Comparison of ENCODE assay signal across 8 mouse cellular contexts in genomic region chr6:122308505-122309393, GRCm38 (mm10). TPM values are rescaled to one million over a fixed set of nuclear protein-coding genes. Genes with fewer than 3 reads are reported as not detected.
DNase-seq lines count a peak whose midpoint lies in the region; ATAC-seq and TF ChIP-seq lines count a peak whose summit lies in the region.

Gene M6pr, plus strand, starts transcription at chr6:122308720.

- H3K9me3 ChIP-seq in erythroblast, embryonic 14.5 days (ENCODE audit: control insufficient read depth, low read length): no peaks in the 10 kb centered on the region
- H3K9me3 ChIP-seq in heart, embryonic 11.5 days (replicated peaks; ENCODE audit: control insufficient read depth, low read length): no peaks in the 10 kb centered on the region
- no peaks in the 10 kb centered on the region for H3K9me3 ChIP-seq in kidney, embryonic 16.5 days (ENCODE audit: low read length)

- peaks cover 31% of the 10 kb centered on the region for H3K79me3 ChIP-seq in C2C12 (ENCODE audit: low read depth)

- ATAC-seq in heart, embryonic 11.5 days (replicated peaks; ENCODE audit: insufficient number of reproducible peaks, low FRiP score, low TSS enrichment): peak; percentile 98
- ATAC-seq in kidney, embryonic 16.5 days (ENCODE audit: low FRiP score, low TSS enrichment): peak; percentile 100

- H3K27ac ChIP-seq in heart, embryonic 11.5 days (ENCODE audit: low read depth, low read length): peak within 1 kb of the TSS; percentile 77
- H3K27ac ChIP-seq in kidney, embryonic 16.5 days (ENCODE audit: low read length): peak within 1 kb of the TSS; percentile 84
- H3K27ac ChIP-seq in liver, adult 2 months (replicated peaks; ENCODE audit: insufficient read depth, low read depth, low read length): peak within 1 kb of the TSS; percentile 40

- peak within 1 kb of the TSS; percentile 88 for H3K4me2 ChIP-seq in heart, embryonic 11.5 days
- H3K4me2 ChIP-seq in kidney, embryonic 16.5 days (replicated peaks; ENCODE audit: low read depth, low read length): peak within 1 kb of the TSS; percentile 92
- H3K4me2 ChIP-seq in myocyte (ENCODE audit: low read depth): peak within 1 kb of the TSS; percentile 95

- peak within 1 kb of the TSS; percentile 88 for H3K9ac ChIP-seq in heart, embryonic 11.5 days (ENCODE audit: low read depth, low read length)
- H3K9ac ChIP-seq in kidney, embryonic 16.5 days (replicated peaks; ENCODE audit: low read length): peak within 1 kb of the TSS; percentile 85
- H3K9ac ChIP-seq in liver, adult 2 months (ENCODE audit: low read depth, low read length): peak within 1 kb of the TSS; percentile 73

- H3K36me3 ChIP-seq in C2C12 (ENCODE audit: control insufficient read depth, insufficient read depth): peaks cover 30% of the 10 kb centered on the region
- peaks cover 30% of the 10 kb centered on the region for H3K36me3 ChIP-seq in erythroblast, embryonic 14.5 days (ENCODE audit: control insufficient read depth)
- H3K36me3 ChIP-seq in heart, embryonic 11.5 days (ENCODE audit: control insufficient read depth, insufficient read depth, low read length): peaks cover 6% of the 10 kb centered on the region
- H3K36me3 ChIP-seq in kidney, embryonic 16.5 days (ENCODE audit: insufficient read depth, low read length): peaks cover 7% of the 10 kb centered on the region; the same call in 1 of the 2 replicates
- peaks cover 14% of the 10 kb centered on the region; the same call in 1 of the 2 replicates for H3K36me3 ChIP-seq in liver, adult 2 months (ENCODE audit: control insufficient read depth, insufficient read depth, low read length)
- H3K36me3 ChIP-seq in myocyte (ENCODE audit: control insufficient read depth, insufficient read depth): peaks cover 21% of the 10 kb centered on the region
- peaks cover 5% of the 10 kb centered on the region; the same call in 1 of the 2 replicates for H3K36me3 ChIP-seq in splenic B cell, adult 2 months (ENCODE audit: control insufficient read depth, insufficient read depth, low read length, poor library complexity, severe bottlenecking)

- TF ChIP-seq CTCF in C2C12 (IDR thresholded peaks at IDR 0.05; ENCODE audit: control insufficient read depth, insufficient read depth, insufficient read length): peak; percentile 82
- peak; percentile 92 for TF ChIP-seq CTCF in brain, embryonic 14.5 days (IDR thresholded peaks at IDR 0.05; ENCODE audit: borderline replicate concordance, extremely low read depth, insufficient read depth, insufficient read length)
- peak; percentile 89 for TF ChIP-seq CTCF in liver, adult 2 months (IDR thresholded peaks at IDR 0.05; ENCODE audit: low read depth, low read length)

- H3K79me2 ChIP-seq in C2C12 (ENCODE audit: control insufficient read depth, insufficient read depth) (peaks cover 36% of the 10 kb centered on the region), myocyte (ENCODE audit: control insufficient read depth, insufficient read depth) (peaks cover 34% of the 10 kb centered on the region)
- H3K79me2 ChIP-seq in liver, adult 2 months (ENCODE audit: control insufficient read depth, insufficient read depth, low read length): peaks cover 6% of the 10 kb centered on the region; the same call in 1 of the 2 replicates

- peak; percentile 99 for DNase-seq in brain, embryonic 14.5 days (ENCODE audit: low read depth)
- DNase-seq in liver, adult 2 months (ENCODE audit: extremely low read depth, low read depth, low spot score): peak; percentile 99
- peak; percentile 98 for DNase-seq in splenic B cell, adult 2 months (ENCODE audit: low read depth, low spot score)

- H3K4me3 ChIP-seq in C2C12 (ENCODE audit: insufficient read depth, poor library complexity, severe bottlenecking) (peak within 1 kb of the TSS; percentile 96), myocyte (peak within 1 kb of the TSS; percentile 85)
- peak within 1 kb of the TSS; percentile 91 for H3K4me3 ChIP-seq in erythroblast, embryonic 14.5 days (replicated peaks)
- H3K4me3 ChIP-seq in heart, embryonic 11.5 days (ENCODE audit: low read depth, low read length): peak within 1 kb of the TSS; percentile 84
- H3K4me3 ChIP-seq in kidney, embryonic 16.5 days (ENCODE audit: low read length): peak within 1 kb of the TSS; percentile 89
- H3K4me3 ChIP-seq in liver, adult 2 months (ENCODE audit: insufficient read depth, low read depth, low read length): peak within 1 kb of the TSS; percentile 71

- TF ChIP-seq POLR2A in brain, embryonic 14.5 days (IDR thresholded peaks at IDR 0.05; ENCODE audit: borderline replicate concordance, extremely low read depth, insufficient read depth, insufficient read length, poor library complexity, severe bottlenecking): peak; percentile 50; the same call in 1 of the 2 replicates
- peak; percentile 60; the same call in 1 of the 2 replicates for TF ChIP-seq POLR2A in liver, adult 2 months (IDR thresholded peaks at IDR 0.05; ENCODE audit: extremely low read depth, insufficient read depth, low read length)
- peak; percentile 54 for TF ChIP-seq POLR2A in myocyte (IDR thresholded peaks at IDR 0.05; ENCODE audit: insufficient read length, low read depth)

- H3ac ChIP-seq in C2C12 (ENCODE audit: control insufficient read depth, insufficient read length, low read depth): peak within 1 kb of the TSS; percentile 81
- H3ac ChIP-seq in myocyte (ENCODE audit: control insufficient read depth, insufficient read length): peak within 1 kb of the TSS; percentile 90

- H3K4me1 ChIP-seq in erythroblast, embryonic 14.5 days (ENCODE audit: control insufficient read depth): peaks cover 28% of the 10 kb centered on the region
- peaks cover 13% of the 10 kb centered on the region for H3K4me1 ChIP-seq in heart, embryonic 11.5 days (ENCODE audit: control insufficient read depth, insufficient read depth, low read length)
- peaks cover 20% of the 10 kb centered on the region for H3K4me1 ChIP-seq in kidney, embryonic 16.5 days (ENCODE audit: insufficient read depth, low read length)
- peaks cover 8% of the 10 kb centered on the region; the same call in 1 of the 2 replicates for H3K4me1 ChIP-seq in liver, adult 2 months (ENCODE audit: control insufficient read depth, insufficient read depth, low read length)

- H3K27me3 ChIP-seq in C2C12 (ENCODE audit: control insufficient read depth, insufficient read depth, insufficient read length) (no peaks in the 10 kb centered on the region), myocyte (ENCODE audit: control insufficient read depth, insufficient read depth, insufficient read length) (no peaks in the 10 kb centered on the region)
- no peaks in the 10 kb centered on the region for H3K27me3 ChIP-seq in erythroblast, embryonic 14.5 days (ENCODE audit: control insufficient read depth)
- no peaks in the 10 kb centered on the region for H3K27me3 ChIP-seq in heart, embryonic 11.5 days (ENCODE audit: control insufficient read depth, insufficient read depth, low read length)
- H3K27me3 ChIP-seq in kidney, embryonic 16.5 days (ENCODE audit: insufficient read depth, low read length): no peaks in the 10 kb centered on the region
- H3K27me3 ChIP-seq in liver, adult 2 months (ENCODE audit: control insufficient read depth, insufficient read depth, low read length): no peaks in the 10 kb centered on the region
- H3K27me3 ChIP-seq in splenic B cell, adult 2 months (ENCODE audit: control insufficient read depth, insufficient read depth, low read length, poor library complexity, severe bottlenecking): no peaks in the 10 kb centered on the region

- WGBS in heart, embryonic 11.5 days (ENCODE audit: insufficient replicate concordance): under 1% methylated on average over 49 of the region's 49 CpGs
- under 1% methylated on average over 49 of the region's 49 CpGs for WGBS in kidney, embryonic 16.5 days
- under 1% methylated on average over 49 of the region's 49 CpGs for WGBS in liver, adult 2 months

TF ChIP-seq in C2C12, 6 proteins besides CTCF, POLR2A, EP300 and RAD21:
- TF ChIP-seq USF1 (IDR thresholded peaks at IDR 0.05; ENCODE audit: low read depth) (peak; percentile 25), MAX (IDR thresholded peaks at IDR 0.05) (peak; percentile 7), CEBPB (IDR thresholded peaks at IDR 0.05; ENCODE audit: low read depth) (no peak), MYOD1 (IDR thresholded peaks at IDR 0.05; ENCODE audit: control insufficient read depth, insufficient read length, low read depth) (no peak), MYOG (IDR thresholded peaks at IDR 0.05; ENCODE audit: control insufficient read depth, extremely low read depth, insufficient read length) (no peak), FOSL1 (IDR thresholded peaks at IDR 0.05; ENCODE audit: insufficient read depth, low read length, poor library complexity, severe bottlenecking) (no peak)

TF ChIP-seq in myocyte, 11 proteins besides CTCF, POLR2A, EP300 and RAD21:
- TF ChIP-seq USF1 (IDR thresholded peaks at IDR 0.05; ENCODE audit: low read depth) (peak; percentile 30), POLR2AphosphoS2 (IDR thresholded peaks at IDR 0.05; ENCODE audit: insufficient read length, low read depth) (peak; percentile 29), TCF3 (IDR thresholded peaks at IDR 0.05; ENCODE audit: insufficient read length, low read depth) (no peak), MYOG (IDR thresholded peaks at IDR 0.05; ENCODE audit: control insufficient read depth in 1 of 3, insufficient read depth in 1 of 3, insufficient read length in 2 of 3, low read depth in 2 of 3) (peak in 1 of 3 experiments; percentile 47)
TF ChIP-seq in myocyte: peak in this region for 3.

RNA-seq across cellular contexts. Expression of gene M6pr, which starts in this region (rescaled TPM):
- polyA plus RNA-seq in C2C12 (2012; fragmentation: generic; extraction: Trizol) (64.2 TPM), myocyte (2012; fragmentation: generic; extraction: Trizol) (58.8 TPM)
- polyA plus RNA-seq in brain, embryonic 14.5 days (2012; rRNA removed): 42.7 and 42.8 TPM in 2 replicates
- polyA plus RNA-seq in erythroblast, embryonic 14.5 days (2012): 0.79 and 0.87 TPM in 2 replicates
- polyA plus RNA-seq in heart, embryonic 11.5 days (2014; fragmentation: Nextera tagmentation; extraction: Ambion mirVana): 84.9 and 93.0 TPM in 2 replicates
- 129 and 138 TPM in 2 replicates for polyA plus RNA-seq in kidney, embryonic 16.5 days (2015; fragmentation: Nextera tagmentation; extraction: Ambion mirVana)
- total RNA-seq in liver, adult 2 months (2014; rRNA removed): 95.0 and 104 TPM in 2 replicates
- polyA plus RNA-seq in liver, adult 2 months (2012; rRNA removed): 46.4 and 51.2 TPM in 2 replicates

Comparison
In these comparisons a context has a peak if more than half of its experiments do, and no peak if none do; other contexts are left out.
1. Peak in every context shown above with its lines: DNase-seq, ATAC-seq, H3K4me3 ChIP-seq and H3K27ac ChIP-seq.
2. RNA of gene M6pr (polyA plus RNA-seq): 129 to 138 TPM in kidney, embryonic 16.5 days, 84.9 to 93.0 TPM in heart, embryonic 11.5 days, 64.2 TPM in C2C12 (single experiment), 58.8 TPM in myocyte (single experiment), 46.4 to 51.2 TPM in liver, adult 2 months and 42.7 to 42.8 TPM in brain, embryonic 14.5 days; 0.79 to 0.87 TPM in erythroblast, embryonic 14.5 days; every median in the first group is over 10 times any median in the second.